Mouse (Mus musculus): ENCODE results near the gene Rtn4rl2. TPM values are rescaled to one million over a fixed set of nuclear protein-coding genes. Genes with fewer than 3 reads are reported as not detected.
A peak's percentile ranks its signal among the peaks of the same experiment; 100 is the strongest.

Rtn4rl2 gene
- total RNA-seq (2014; rRNA removed) = 17.7 and 23.7 TPM in 2 replicates
- polyA plus RNA-seq (2015; fragmentation: Nextera tagmentation; extraction: Ambion mirVana) = 25.8 and 26.1 TPM in 2 replicates

- ATAC-seq = peak; percentile 18
- peak within 1 kb of the TSS; percentile 83 for H3K27ac ChIP-seq (ENCODE audit: low read depth, low read length)
- peaks cover 3% of the 10 kb centered on the region; the same call in 1 of the 2 replicates for H3K4me1 ChIP-seq (ENCODE audit: insufficient read depth)
- WGBS = under 1% methylated on average over 33 of the region's 35 CpGs
- H3K27me3 ChIP-seq (ENCODE audit: insufficient read depth, low read length) = peaks cover 9% of the 10 kb centered on the region
- peak within 1 kb of the TSS; percentile 69 for H3K9ac ChIP-seq
- no peaks in the 10 kb centered on the region for H3K9me3 ChIP-seq (ENCODE audit: low read length)
- DNase-seq = peak; percentile 53
- H3K36me3 ChIP-seq (ENCODE audit: insufficient read depth) = no peaks in the 10 kb centered on the region
- no peak for TF ChIP-seq CTCF (IDR thresholded peaks at IDR 0.05; ENCODE audit: low read depth)
- H3K4me2 ChIP-seq (ENCODE audit: low read depth) = peak within 1 kb of the TSS; percentile 93
- peak within 1 kb of the TSS; percentile 74 for H3K4me3 ChIP-seq (ENCODE audit: low read depth, low read length)
These were observed at the start of gene Rtn4rl2 for GRCm38 (mm10) chr2:84886234-84886731. Gene Rtn4rl2, minus strand, starts transcription at chr2:84886710.

- Histone ChIP-seq H3K4me2 (ENCODE audit: low read depth) (no peak overlapping the region), H3K36me3 (ENCODE audit: insufficient read depth) (no peaks in the 10 kb centered on the region), H3K4me3 (ENCODE audit: low read depth, low read length) (no peak overlapping the region), H3K9me3 (ENCODE audit: low read length) (no peaks in the 10 kb centered on the region), H3K27me3 (ENCODE audit: insufficient read depth, low read length) (no peaks in the 10 kb centered on the region; the same call in 1 of the 2 replicates), H3K4me1 (ENCODE audit: insufficient read depth) (no peaks in the 10 kb centered on the region), H3K9ac (no peak overlapping the region), H3K27ac (ENCODE audit: low read depth, low read length) (no peak overlapping the region)
- TF ChIP-seq CTCF (IDR thresholded peaks at IDR 0.05; ENCODE audit: low read depth) = no peak
- 36% methylated on average over 5 of the region's 5 CpGs for WGBS
- ATAC-seq (no peak), DNase-seq (no peak)
These were observed 48.6 kb upstream of the Rtn4rl2 start for GRCm38 (mm10) chr2:84935065-84935464.

GRCm38 (mm10) chr2:84934649-84935007 is 48.1 kb upstream of the Rtn4rl2 start:
- no peak for ATAC-seq
- Histone ChIP-seq H3K27me3 (ENCODE audit: insufficient read depth, low read length) (no peaks in the 10 kb centered on the region; the same call in 1 of the 2 replicates), H3K4me2 (ENCODE audit: low read depth) (no peak overlapping the region), H3K27ac (ENCODE audit: low read depth, low read length) (no peak overlapping the region), H3K9me3 (ENCODE audit: low read length) (no peaks in the 10 kb centered on the region), H3K36me3 (ENCODE audit: insufficient read depth) (no peaks in the 10 kb centered on the region), H3K9ac (no peak overlapping the region), H3K4me3 (ENCODE audit: low read depth, low read length) (no peak overlapping the region), H3K4me1 (ENCODE audit: insufficient read depth) (no peaks in the 10 kb centered on the region)
- WGBS = 38% methylated on average over 4 of the region's 4 CpGs
- DNase-seq = no peak
- TF ChIP-seq CTCF (IDR thresholded peaks at IDR 0.05; ENCODE audit: low read depth) = no peak

- Histone ChIP-seq H3K9ac (no peak overlapping the region), H3K36me3 (ENCODE audit: insufficient read depth) (no peaks in the 10 kb centered on the region), H3K27me3 (ENCODE audit: insufficient read depth, low read length) (no peaks in the 10 kb centered on the region; the same call in 1 of the 2 replicates), H3K4me3 (ENCODE audit: low read depth, low read length) (no peak overlapping the region), H3K4me2 (ENCODE audit: low read depth) (no peak overlapping the region), H3K9me3 (ENCODE audit: low read length) (no peaks in the 10 kb centered on the region), H3K27ac (ENCODE audit: low read depth, low read length) (no peak overlapping the region), H3K4me1 (ENCODE audit: insufficient read depth) (no peaks in the 10 kb centered on the region)
- no peak for TF ChIP-seq CTCF (IDR thresholded peaks at IDR 0.05; ENCODE audit: low read depth)
- DNase-seq (no peak), ATAC-seq (no peak)
- 72% methylated on average over 8 of the region's 8 CpGs for WGBS
These were observed 47.6 kb upstream of the Rtn4rl2 start for GRCm38 (mm10) chr2:84933992-84934648.

- no peaks in the 10 kb centered on the region for H3K27me3 ChIP-seq (ENCODE audit: insufficient read depth, low read length)
- H3K9ac ChIP-seq = no peak overlapping the region
- TF ChIP-seq CTCF (IDR thresholded peaks at IDR 0.05; ENCODE audit: low read depth) = no peak
- no peak overlapping the region for H3K27ac ChIP-seq (ENCODE audit: low read depth, low read length)
- H3K4me1 ChIP-seq (ENCODE audit: insufficient read depth) = no peaks in the 10 kb centered on the region
- DNase-seq (no peak), ATAC-seq (no peak)
- no peak overlapping the region for H3K4me2 ChIP-seq (ENCODE audit: low read depth)
- no peaks in the 10 kb centered on the region for H3K9me3 ChIP-seq (ENCODE audit: low read length)
- H3K4me3 ChIP-seq (ENCODE audit: low read depth, low read length) = no peak overlapping the region
- 96% methylated on average over 7 of the region's 7 CpGs for WGBS
- H3K36me3 ChIP-seq (ENCODE audit: insufficient read depth) = no peaks in the 10 kb centered on the region
These were observed 43.7 kb upstream of the Rtn4rl2 start for GRCm38 (mm10) chr2:84930186-84930585.

GRCm38 (mm10) chr2:84919601-84920108 is 33.1 kb upstream of the Rtn4rl2 start:
- Histone ChIP-seq H3K4me3 (ENCODE audit: low read depth, low read length) (no peak overlapping the region), H3K36me3 (ENCODE audit: insufficient read depth) (no peaks in the 10 kb centered on the region), H3K27ac (ENCODE audit: low read depth, low read length) (no peak overlapping the region), H3K4me2 (ENCODE audit: low read depth) (no peak overlapping the region), H3K27me3 (ENCODE audit: insufficient read depth, low read length) (no peaks in the 10 kb centered on the region), H3K4me1 (ENCODE audit: insufficient read depth) (no peaks in the 10 kb centered on the region), H3K9me3 (ENCODE audit: low read length) (no peaks in the 10 kb centered on the region), H3K9ac (no peak overlapping the region)
- ATAC-seq = no peak
- WGBS = 85% methylated on average over 10 of the region's 10 CpGs
- no peak for TF ChIP-seq CTCF (IDR thresholded peaks at IDR 0.05; ENCODE audit: low read depth)
- no peak for DNase-seq

- no peak for TF ChIP-seq CTCF (IDR thresholded peaks at IDR 0.05; ENCODE audit: low read depth)
- no peak for ATAC-seq
- DNase-seq = no peak
- 72% methylated on average over 3 of the region's 3 CpGs for WGBS
- no peaks in the 10 kb centered on the region for H3K27me3 ChIP-seq (ENCODE audit: insufficient read depth, low read length)
- no peak overlapping the region for H3K9ac ChIP-seq
- H3K27ac ChIP-seq (ENCODE audit: low read depth, low read length) = no peak overlapping the region
- no peaks in the 10 kb centered on the region for H3K4me1 ChIP-seq (ENCODE audit: insufficient read depth)
- H3K4me3 ChIP-seq (ENCODE audit: low read depth, low read length) = no peak overlapping the region
- no peaks in the 10 kb centered on the region for H3K9me3 ChIP-seq (ENCODE audit: low read length)
- H3K36me3 ChIP-seq (ENCODE audit: insufficient read depth) = no peaks in the 10 kb centered on the region
- no peak overlapping the region for H3K4me2 ChIP-seq (ENCODE audit: low read depth)
These were observed 31.7 kb upstream of the Rtn4rl2 start for GRCm38 (mm10) chr2:84918188-84918587.
